Mouse (Mus musculus) 3T3-L1 (cell line): ENCODE data around the gene Chst8.
A peak's percentile ranks its signal among the peaks of the same experiment; 100 is the strongest.

Experiments
- DNase-seq: peaks from one replicate; pipeline ENCODE4 v3.0.0-alpha.2; 2015; ENCODE audit warnings: low read depth, low spot score

Chst8 gene

DNA sequence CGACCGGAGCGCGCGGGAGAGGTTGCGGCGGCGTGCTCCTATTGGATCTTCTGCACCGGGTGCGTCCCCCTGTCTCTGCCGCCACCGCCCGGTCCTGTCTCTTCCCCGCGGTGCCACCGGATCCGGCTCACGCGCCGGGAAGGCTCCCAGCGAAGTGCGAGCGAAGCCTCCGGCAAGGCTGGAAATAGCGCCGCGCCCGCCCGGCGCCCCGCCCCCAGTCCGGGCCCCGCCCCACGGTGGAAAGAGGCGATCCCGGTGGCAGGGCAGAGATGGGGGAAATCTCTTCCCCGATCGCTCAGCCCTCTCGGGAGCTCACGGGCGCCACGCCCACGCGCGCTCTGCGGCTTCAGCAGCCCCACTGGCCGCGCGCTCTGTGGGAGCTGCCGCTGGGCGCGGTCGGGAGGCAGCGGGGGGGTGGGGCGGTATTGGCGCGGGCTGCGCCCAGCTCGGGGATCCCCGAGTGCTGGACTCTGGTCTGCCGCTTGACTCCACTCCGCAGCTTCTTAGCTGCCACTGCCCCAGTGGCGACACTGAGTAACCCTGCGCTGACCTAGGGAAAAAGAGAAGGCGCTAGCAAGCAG, at the start of gene Chst8:
Gene Chst8 (minus strand): TSS at position 181 of the 581 bp plus-strand sequence.
- DNase-seq, result no peak

DNA sequence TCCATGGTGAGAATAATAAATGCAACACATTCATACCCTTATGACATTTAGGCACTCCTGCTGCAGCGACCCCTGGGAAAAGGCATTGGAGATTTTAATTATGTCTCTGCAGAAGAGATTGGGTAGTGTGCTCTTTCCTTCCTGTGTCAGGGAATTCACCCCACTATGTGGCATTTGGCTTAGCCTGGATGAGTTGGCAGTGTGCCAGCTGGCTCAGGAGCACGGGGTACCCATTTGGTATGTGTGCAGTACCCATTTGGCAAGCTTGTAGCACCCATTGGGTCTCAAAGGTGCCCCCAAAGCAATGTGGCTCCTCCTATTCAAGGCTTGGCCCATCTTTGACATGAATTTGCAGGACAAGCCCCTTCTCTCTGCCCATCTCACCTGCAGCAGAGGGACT, 45.8 kb upstream of the Chst8 start:
- DNase-seq, result no peak

- no peak for DNase-seq
These were observed 42.4 kb upstream of the Chst8 start for GRCm38 (mm10) chr7:34854781-34855352.

- no peak for DNase-seq
These were observed 40.9 kb upstream of the Chst8 start for GRCm38 (mm10) chr7:34853393-34853792.

- peak; percentile 5 for DNase-seq
These were observed 37.1 kb upstream of the Chst8 start for GRCm38 (mm10) chr7:34849660-34850059.

DNA sequence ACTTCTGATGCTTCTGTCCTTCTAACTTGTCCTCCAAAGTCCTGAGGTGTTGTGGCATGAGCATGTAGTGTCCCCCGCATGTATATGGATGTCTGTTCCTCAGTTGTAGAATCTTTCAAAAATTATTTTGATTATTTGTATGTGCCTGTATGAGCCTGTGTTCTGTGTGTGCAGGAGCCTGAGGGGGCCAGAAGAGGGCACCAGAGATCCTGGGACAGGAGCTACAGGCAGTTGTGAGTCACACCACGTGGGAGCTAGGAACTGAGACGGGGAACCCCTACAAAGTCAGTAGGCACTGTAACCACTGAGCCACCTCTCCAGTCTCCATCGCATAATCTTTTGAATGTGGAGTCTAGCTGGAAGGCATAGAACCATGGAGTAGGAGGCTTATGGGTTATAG, 36.3 kb upstream of the Chst8 start:
- DNase-seq, result peak; percentile 1

GRCm38 (mm10) chr7:34847900-34848299, 35.4 kb upstream of the Chst8 start:
- no peak for DNase-seq

GRCm38 (mm10) chr7:34847410-34847809, 34.9 kb upstream of the Chst8 start:
- DNase-seq, result no peak

- peak; percentile 12 for DNase-seq
These were observed 26.2 kb upstream of the Chst8 start for GRCm38 (mm10) chr7:34838749-34839148.

- DNase-seq, result no peak
These were observed 25.7 kb upstream of the Chst8 start for GRCm38 (mm10) chr7:34838231-34838630.

DNA sequence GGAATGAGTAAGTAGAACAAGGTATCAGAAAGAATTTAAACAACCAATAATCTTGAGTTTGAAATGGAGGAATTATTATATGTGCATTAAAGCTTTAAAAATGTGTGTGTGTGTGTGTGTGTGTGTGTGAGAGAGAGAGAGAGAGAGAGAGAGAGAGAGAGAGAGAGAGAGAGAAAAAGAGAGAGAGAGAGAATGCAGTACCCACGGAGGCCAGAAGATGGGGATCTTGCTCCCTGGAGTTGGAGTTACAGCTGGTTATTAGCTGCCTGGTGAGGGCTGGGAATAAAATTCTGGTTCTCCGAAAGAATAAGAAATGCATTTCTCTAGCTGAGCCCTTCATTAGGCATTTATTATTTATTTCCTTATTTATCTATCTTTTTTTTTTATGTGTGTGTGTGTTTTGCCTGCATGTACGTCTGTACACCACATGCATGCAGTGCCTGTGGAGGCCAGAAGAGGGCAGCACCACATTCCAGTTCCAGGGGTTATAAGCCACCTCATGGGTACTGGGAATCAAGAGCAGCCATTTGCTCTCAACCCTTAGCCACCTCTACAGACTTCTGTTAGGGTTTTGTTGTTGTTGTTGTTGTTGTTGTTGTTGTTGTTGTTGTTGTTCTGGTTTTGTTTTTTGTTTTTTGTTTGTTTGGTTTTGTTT, 13.9 kb upstream of the Chst8 start:
- peak; percentile 35 for DNase-seq

DNA sequence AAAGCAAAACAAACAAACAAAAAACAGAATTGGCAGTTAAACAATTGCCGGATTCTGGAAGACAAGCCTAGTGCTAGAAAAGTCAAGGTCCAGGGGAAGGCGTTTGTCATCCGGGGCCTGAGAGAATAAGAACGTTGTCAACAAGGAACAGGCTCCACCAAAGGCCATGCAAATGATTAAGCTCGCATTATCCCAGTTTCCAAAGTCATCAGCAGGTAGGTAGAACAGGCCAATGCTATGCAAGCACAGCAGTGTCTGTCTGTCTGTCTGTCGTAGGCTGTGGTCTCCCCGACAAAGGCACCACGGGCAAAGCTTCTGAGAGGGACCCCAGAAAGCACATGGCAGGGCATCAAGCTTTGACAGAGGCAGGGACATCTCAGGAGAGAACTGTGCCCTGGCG, 9.1 kb upstream of the Chst8 start:
- no peak for DNase-seq

- DNase-seq, result no peak
These were observed 8.0 kb upstream of the Chst8 start for GRCm38 (mm10) chr7:34820554-34820953.

DNA sequence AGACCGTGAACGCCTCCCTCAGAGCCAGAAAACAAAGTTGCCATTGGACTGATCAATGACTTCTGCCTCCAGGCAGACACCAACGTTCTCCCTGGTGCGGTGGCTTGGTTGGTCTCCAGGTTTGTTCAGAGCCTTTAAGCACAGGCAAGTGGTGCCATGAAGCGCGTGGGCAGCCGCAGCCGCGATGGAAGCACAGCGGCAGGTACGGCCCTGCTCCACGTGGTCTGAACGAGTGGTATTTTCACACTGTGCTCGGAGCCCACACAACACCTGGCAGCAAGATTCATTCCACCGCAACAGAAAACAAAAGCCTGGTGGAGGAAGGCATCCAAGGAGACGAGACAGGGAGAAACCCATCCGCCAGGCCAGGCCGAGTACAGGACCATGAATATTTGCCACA, 7.3 kb upstream of the Chst8 start:
- no peak for DNase-seq

DNA sequence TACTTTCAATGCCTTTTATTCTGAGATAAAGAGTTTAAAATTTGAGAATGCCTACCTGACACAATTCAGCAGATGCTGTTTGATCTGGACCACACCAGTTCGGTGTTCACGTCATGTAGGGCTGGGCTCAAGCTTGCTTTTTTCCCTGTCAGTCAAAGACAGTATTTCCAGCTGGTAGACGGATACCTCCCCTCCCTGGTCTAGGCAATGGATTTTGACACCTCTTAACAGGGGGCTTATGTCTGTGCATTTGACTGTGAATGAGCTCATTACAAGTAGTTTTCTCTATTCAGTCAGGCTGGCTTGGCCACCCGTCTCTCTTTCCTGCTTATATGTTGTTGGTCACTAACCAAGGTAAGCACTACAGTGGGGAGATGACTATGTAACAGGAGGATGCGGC, 6.1 kb upstream of the Chst8 start:
- no peak for DNase-seq

- no peak for DNase-seq
These were observed 4.5 kb upstream of the Chst8 start for GRCm38 (mm10) chr7:34816981-34817380.

- no peak for DNase-seq
These were observed 2.3 kb upstream of the Chst8 start for GRCm38 (mm10) chr7:34814801-34815200.

DNA sequence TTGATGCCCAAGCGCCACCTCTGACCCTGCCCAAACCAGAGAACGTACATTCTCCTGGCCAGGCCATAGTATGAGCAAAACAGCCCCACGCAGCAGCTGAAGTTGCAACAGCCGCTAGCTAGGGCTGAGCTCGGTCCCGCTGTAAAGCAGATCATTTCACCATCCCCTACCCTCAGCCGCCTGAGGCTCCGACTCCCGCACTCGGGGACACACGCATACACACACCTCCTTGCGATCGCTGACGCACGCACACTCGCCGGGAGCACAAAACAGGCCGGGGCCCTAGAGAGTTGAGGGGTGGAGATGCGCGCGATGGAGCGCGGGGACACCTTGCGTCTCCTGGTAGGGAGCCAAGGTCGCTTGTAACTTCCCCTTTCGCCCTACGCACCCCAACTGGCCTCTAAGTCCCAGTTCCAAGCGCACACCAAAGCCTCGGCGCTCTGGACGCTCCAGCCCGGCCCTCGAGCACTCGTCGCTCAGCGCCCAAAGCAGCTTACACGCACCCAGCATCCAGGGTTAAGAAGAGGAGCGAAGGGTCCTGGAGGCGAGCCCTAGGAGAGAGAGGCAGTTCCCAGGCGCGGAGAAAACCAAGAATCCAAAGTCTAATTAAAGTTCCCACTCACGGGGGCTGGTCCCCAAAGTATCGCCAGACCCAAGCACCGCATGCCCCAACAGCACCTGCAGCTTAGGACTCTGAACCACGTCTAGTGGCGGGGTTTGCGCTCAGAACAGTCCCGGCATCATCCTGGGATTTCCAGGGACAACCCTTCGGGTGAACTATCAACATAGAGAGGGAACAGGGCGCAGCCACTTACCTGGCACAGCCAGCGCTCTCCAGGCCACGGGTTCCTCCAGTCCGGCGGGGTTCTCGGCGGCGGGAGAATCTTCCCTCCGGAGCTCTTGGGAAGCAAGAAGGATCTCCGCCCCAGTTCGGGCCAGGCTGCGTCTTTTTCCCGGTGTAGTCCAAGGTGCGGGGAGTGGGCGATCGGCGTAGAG, 682 bp downstream of the Chst8 start:
- no peak for DNase-seq

GRCm38 (mm10) chr7:34811060-34811459, 1.5 kb downstream of the Chst8 start:
- no peak for DNase-seq

DNA sequence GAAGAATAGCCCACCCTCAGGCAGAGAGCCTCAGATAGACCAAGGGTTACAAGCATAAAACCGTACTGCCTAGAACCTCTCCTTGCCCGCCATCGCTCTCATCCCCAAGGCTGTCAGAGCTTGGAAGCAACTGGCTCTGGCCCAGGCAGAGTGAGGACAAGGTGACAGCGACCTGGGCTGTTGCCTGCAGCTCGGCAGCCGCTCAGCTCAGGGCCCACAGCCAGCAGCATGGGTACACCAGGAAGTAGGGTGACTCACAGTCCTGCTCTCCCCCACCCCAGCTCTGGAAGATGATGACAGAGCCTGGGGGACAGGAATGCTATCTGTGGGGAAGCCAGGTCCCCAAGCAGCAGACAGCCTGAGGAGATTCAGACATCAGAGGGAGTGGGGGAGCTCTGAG, 6.2 kb downstream of the Chst8 start:
- peak; percentile 57 for DNase-seq

DNA sequence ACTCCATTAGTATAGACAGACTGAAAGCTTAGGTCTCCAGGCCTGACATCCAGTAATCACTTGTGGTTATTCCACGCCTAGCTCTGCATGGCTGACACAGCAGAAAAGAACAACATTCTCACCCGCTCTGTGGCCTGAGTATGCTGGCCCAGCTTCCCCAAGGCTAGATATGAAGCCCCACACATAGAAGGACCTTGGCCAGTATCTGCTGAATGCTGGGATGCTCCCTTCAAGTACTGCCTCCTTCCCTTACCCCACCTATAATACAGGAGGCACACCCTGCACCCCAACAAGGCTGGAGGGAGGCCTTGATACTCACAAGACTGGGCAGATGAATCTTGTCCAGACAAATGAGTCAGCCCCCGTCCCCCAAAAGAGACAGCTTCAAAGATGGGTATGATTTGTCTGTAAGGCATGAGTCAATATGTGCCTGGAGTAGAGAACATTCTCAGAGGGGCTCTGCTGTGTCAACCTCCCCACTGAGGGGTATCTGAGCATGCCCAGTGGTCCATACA, 6.8 kb downstream of the Chst8 start:
- DNase-seq, result peak; percentile 21

DNA sequence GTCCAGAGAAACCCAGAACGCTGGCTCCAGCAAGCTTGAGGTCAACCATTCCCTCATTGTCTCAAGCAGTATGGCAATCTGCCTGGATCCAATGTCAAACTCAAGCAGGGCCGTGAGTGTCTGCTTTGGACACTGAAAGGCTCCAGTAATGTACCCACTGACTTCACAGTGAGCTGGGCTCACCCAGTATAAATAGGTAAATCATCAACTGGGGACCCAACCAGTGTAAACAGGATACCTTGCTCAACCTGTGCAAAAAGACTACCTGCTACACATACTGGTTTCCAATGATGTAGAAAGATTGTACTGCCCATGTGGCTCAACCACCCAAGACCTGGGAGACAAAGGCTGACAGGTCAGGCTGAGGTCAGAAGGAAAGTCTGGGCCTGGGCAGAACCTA, 7.5 kb downstream of the Chst8 start:
- DNase-seq, result no peak
